Mouse (Mus musculus): ENCODE data around the gene Aire.
"Not testable (repeated sequence)": the region's sequence is repeated elsewhere in the genome, so short reads cannot be mapped to it uniquely, and the experiment has no call there.

The Aire gene

DNA sequence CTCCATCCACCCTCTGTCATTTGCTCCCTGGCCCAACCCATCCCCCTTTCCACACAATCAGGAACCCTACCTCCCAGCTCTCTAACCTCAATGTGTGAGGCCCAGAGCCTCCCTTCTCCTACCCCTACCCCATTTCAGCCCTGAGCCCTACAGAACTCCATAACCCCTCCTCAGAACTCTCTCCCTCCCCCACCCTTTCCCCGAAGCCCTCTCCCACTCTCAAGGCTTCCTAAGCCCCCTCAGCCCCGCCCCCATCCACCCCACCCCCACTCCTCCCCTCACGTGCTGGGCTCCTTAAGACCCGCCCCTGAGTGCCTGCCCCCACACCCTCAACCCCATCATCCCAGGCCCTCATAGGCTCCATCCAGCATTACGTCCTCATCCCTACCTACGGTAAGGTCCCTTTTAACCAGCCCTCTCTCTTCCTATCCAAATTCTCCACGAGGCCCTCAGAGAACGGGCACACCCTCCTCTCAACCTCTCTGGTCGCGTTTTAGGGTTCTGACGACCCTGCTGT is 6.2 kb upstream of the Aire start:
- DNase-seq (ENCODE audit: low read depth, low spot score) = no peak

DNA sequence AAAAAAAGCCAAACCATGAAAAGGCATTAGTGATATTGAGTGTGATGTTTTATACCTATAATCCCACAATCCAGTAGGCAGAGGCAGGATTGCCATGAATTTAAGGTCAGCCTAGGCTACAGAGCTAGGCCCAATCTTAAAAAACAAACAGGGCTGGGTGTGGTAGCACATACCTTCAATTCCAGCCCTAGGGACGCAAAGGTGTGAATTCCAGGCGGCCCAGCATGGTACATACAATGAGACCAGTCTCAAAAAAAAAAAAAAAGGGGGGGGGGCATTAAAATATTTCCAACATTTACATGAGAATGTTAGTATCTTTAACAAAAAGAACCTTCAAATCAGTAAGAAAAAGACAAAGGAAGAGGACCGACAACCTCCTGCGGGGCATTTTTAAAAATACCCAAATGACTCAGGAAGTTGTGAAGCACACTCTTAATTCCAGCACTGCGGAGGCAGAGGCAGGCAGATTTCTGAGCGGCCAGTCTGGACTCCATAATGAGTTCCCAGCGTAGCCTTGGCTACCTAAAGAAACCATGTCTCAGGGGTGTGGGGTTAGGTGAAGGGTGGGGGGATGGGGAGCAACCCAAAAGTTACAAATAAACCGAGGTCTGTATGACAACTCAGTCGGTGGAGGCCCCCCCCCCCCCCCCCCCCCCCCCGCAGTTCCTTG is 4.8 kb upstream of the Aire start:
- no peak for DNase-seq (ENCODE audit: low read depth, low spot score)

DNA sequence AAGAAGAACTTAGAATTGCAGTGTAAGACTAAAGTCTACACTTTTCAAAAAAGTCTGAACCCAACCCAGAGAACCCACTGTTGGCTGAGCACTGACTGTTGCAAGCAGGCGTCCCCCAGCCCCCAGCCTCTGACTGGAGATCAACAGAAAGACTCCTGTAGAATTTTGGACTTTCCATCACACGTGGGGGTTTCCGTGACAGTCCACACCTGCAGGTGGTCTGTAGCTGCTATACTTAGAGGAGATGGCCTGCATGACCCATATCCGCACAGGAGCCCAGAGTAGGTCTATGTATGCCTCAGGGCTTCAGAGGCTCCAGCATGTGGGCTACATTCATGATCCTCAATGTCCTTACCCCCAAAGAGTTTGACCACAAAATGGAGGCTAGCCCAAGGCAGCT is 3.0 kb upstream of the Aire start:
- DNase-seq (ENCODE audit: low read depth, low spot score) = no peak

DNA sequence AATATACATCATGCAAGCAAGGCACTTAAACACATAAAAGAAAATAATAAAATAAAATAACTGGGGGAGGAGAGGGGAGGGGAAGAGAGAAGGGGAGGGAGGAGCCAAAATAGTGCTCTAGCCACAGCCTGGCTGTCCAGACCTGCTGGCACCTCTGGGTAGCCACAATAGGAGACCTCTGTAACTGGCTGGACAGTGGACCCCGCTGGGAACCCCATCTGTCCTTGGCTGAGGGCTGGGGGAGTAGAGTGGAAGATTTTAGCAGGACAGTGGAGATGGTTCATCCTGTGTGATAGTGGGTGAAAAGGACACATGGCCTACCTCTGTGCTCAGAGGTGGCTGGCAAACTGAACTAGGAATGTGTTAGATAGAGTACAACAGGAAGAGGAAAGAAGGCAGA is 1.1 kb upstream of the Aire start:
- no peak for DNase-seq (ENCODE audit: low read depth, low spot score)

DNA sequence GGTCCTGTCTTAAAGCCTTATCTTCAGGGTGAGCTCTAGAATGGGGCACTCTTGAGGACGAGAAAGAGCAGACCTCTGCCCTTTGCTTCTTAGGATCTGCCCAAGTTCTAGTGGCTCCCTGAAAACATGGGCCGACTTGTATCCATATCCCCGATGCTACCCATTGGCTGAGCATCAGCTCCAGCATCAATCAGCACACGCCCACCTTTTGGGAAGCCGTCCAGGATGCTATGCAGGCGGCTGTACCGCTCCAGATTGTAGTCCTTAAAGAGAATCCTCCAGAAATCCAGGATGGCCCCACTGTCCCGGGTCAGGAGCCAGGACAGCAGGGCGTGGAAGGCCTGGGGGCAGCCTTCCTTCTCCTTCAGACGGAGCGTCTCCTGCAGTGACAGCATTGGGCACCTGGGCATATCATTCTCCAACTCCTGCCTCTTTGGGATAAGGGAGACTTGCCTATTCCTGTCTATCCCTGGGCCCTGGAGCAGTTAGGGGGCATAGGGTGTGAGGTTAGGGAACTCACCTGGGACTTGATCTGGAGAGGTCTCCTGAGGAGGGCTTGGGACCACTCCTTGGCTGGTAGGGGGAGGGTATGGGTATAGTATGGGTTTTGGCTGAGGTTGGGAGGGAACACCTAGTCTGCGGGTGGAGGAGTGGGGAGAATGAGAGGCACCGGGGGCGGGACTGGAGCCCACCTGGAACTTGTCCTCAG is 559 bp downstream of the Aire start:
- DNase-seq (ENCODE audit: low read depth, low spot score) = no peak

DNA sequence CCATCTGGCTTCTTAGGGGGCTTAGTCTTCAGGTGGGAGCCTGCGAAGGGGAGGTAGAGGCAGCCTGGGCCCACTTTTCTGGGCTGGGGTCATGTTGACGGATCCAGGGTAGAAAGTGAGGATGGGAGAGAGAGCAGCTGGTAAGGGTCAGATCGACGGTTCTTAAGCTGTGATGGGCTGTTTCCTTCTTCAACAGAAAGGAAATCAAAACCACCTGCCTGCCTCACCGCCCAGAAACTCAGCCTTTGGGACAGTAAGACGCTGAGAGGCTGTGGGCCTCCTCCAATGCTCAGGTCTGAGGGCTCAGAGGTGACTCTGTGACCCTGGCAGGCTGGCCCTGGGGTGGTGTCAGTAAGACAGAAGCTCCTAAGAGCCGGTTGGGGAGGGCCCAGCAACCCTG is 1.3 kb downstream of the Aire start:
- DNase-seq (ENCODE audit: low read depth, low spot score) = no peak

DNA sequence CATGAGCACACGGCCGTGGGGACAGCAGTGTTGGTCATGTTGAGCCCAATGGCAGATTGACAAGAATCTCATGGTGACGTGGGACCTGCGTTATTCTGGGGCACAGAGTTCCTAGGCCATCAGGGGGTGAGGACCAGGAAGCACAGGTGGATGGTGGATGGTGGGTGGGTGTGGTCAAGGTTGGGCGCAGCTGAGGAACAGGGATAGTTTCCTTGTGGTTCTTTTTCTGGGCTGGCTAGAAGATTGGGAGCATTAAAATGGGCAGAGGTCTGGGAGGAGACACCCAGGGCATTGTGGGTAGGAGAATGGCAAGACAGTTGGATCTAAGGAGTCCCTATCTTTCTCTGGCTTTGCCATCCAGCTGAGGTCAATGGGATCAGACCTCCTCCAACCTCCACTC is 1.8 kb downstream of the Aire start, which contains the start of gene Dnmt3l:
Dnmt3l (plus strand) TSS at position 301 of the 400 bp plus-strand sequence.
- DNase-seq (ENCODE audit: low read depth, low spot score) = no peak

DNA sequence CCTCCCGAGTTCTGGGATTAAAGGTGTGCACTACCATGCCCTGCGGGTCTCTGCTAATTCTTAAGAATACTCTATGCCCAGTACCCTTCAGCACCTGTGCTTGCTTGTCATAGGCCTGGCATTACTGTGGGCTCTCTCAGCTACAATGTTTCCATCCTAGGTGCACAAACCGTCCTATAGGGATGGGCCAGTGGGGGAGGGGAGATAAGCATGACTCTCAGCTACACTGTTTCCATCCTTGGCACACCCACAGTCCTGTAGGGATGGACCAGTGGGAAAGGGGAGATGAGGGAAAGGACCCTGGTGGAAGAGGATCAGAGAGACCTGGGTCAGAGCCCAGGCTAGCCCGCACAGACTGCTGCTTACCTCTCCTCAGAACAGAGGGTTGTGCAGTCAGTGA is 6.3 kb downstream of the Aire start:
- no peak for DNase-seq (ENCODE audit: low read depth, low spot score)

DNA sequence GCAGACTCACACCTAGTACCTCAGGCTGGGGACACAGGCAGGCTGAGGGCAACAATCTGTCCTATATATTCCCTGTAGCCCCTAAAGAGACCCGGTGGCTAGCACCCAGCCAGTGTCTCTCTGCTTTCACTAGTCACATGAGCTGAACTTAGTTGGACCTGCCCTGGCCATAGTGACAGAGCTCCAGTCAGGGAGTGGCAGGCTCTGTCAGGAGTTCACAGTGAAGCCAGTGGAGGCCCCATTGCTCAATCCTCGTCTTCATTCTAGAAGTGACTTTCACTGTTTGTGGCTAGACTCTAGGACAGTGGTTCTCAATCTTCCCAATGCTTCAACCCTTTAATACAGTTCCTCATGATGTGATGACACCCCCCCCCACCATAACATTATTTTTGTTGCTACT is 11.4 kb downstream of the Aire start:
- DNase-seq (ENCODE audit: low read depth, low spot score) = no peak

DNA sequence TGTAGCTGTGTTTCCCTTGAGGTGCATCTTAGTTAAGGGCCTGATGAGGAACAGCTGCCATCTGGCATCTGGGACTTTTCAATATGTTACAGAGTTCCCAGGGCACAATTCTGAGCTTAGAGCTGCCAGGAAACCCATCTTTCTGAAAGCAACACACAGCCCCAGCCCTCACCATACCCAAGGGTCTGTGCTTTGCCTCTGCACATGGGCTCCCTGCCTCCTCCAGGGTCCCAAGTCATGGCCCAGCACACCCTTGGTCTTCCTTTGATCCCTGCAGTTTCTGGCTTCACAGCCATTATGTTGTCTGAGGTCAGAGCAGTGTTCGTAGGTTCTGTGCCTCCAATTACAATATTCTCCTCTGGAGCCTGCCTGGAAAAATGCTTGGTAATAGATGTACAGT is 14.3 kb downstream of the Aire start:
- DNase-seq (ENCODE audit: low read depth, low spot score) = no peak

DNA sequence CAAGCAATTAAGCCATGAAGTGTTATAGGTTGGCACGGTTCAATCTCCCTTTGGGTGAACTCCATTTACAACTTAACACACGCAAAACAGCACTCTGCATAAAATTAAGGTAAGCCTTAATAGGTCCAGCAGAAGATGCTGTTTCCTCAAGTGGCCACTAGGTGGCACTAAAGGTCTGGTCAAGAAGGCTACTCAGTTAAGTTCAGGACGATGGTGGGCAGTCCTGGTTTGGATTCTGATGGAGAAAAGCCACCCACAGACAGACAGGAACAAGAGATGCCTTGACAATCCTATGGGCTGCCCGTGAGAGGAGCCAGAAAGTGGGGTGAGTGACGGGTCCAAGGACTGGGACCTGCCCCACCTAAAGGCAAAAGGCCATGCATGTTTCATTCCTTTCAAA is 15.3 kb downstream of the Aire start:
- DNase-seq (ENCODE audit: low read depth, low spot score) = no peak

DNA sequence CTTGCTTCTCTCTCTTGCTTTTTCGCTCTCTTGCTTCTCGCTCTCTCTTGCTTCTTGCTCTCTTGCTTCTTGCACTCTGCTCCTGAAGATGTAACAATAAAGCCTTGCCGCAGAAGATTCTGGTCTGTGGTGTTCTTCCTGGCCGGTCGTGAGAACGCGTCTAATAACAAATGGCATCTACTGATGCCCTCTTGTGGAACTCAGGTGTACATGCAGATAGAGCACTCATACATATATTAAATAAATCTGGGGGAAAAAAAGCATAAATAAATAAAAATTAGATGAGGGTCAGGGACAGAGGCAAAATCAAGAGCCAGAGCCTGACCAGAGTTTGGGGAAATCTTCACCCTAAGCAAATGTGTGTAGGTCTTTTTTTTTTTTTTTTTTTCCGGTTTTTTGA is 18.0 kb downstream of the Aire start:
- not testable (repeated sequence) for DNase-seq (ENCODE audit: low read depth, low spot score)

DNA sequence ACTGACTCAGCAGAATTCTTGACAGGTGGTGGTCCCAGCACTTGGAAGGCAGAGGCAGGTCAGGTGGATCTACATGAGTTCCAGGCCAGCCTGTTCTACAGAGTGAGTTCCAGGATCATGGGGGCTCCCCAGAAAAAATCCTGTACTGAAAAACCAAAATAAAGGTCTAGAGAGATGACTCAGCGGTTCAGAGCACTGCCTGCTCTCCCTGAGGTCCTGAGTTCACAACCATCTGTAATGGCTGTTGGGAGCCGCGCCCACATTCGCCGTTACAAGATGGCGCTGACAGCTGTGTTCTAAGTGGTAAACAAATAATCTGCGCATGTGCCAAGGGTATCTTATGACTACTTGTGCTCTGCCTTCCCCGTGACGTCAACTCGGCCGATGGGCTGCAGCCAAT is 23.4 kb downstream of the Aire start:
- not testable (repeated sequence) for DNase-seq (ENCODE audit: low read depth, low spot score)

DNA sequence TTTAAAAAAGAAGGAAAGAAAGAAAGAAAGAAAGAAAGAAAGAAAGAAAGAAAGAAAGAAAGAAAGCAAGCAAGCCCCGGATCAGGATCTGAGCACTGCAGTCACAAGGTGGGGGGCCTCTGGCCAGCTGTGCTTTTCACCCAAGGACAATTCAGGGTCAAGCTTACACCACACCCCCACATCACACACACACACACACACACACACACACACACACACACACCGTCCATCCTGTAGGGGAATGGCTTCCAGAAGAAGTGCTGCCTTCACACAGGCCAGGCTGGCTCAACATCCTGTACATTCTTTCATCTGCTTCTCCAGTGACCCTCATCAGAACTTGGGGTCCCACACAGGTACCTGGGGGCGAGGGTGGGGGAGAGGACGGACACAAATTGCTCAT is 24.1 kb downstream of the Aire start:
- no peak for DNase-seq (ENCODE audit: low read depth, low spot score)

DNA sequence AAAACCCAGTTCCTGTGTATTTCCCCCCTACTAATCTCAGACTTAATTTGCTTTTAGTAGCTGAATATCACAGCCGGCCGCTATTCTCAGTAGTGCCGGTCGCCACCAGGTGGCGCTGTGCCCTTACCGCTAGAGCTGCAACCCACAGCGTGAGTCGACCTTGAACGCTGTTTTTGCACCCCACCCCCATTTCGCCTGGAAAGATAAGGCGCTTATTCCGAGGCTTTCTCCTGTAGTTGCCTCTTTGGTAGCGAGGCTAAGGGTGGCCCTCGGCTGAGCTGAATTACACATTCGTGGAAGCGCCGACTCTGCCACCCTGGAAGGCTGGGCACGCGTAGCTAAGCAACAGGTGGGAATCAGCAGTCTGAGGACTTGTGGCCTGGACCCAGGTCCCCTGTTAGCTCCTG is 24.6 kb downstream of the Aire start:
- peak; percentile 76 for DNase-seq (ENCODE audit: low read depth, low spot score)

DNA sequence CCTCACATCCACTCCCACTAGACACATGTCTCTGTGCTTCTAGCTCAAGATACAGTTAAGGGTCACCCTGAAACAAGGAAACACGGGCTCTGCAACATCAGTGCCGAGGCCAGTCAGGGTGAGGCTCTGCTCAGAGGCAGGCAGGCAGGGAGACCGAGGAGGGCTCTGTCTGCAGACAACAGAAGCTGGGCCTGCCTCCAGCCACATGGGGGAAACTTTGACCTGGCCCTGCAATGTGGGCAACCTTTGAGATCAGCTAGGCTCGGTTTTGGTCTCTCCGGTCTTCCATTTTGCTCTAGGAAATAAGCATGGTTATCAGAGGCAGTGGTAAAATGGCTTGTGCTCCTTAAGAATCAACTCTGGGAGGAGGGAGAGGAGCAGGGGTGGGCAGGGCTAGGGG is 27.0 kb downstream of the Aire start:
- no peak for DNase-seq (ENCODE audit: low read depth, low spot score)

DNA sequence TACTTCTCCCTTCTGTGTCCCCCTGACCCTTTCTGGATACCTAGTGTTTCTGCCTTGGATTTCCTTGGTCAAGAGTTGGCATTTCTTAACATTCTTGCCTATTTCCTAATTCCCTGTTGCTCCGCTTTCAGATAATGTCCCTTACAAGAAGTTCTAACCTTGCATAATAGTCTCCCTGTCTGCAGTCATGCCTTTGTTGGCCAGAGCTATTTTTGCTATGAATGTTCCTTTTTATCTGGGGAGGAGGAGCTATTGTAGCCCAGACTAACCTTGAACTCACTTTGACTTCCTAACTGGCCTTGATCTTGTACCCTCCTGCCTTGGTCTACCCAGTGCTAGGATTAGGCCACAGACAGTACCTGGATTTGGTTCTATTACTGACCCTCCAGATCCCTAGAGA is 27.9 kb downstream of the Aire start:
- no peak for DNase-seq (ENCODE audit: low read depth, low spot score)

DNA sequence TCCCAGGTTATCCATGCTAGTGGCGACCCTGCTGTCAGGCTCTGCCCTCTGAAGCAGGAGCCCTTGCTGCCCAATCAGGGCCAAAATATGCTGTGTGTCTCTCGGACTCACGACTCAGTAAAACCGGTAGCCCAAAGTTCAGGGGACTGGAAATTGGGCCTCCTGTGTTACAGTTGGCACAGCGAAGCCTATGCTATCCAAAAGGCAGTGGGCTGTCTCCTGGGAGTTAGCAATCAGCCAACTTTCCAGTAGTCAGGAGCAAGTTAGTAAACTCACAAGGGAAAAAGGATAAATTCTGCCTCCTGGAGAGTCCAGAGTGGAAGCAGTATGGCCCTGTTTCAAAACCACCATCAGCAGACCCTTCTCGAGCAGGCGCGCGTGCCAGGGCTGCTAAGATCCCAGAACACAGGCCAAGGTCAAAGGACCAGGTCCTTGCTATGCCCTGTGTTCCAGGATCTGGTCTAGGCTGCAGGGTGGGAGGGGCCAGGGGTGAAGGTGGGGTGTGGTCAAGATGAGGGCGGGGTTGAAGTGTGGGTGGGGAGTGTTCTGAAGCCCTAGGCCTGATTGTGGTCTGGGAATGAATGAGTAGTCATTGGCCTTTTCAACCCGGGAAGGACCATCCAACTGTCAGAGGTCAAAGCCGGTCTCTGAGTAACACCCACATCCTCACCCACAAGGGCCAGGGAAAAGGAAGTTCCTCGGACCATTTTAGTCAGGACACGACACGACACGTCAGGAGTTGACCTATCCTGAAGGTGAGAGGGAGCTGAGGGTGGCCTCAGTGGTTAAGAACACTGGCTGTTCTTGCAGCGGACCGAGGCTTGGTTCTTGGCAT is 30.5 kb downstream of the Aire start:
- DNase-seq (ENCODE audit: low read depth, low spot score) = no peak

DNA sequence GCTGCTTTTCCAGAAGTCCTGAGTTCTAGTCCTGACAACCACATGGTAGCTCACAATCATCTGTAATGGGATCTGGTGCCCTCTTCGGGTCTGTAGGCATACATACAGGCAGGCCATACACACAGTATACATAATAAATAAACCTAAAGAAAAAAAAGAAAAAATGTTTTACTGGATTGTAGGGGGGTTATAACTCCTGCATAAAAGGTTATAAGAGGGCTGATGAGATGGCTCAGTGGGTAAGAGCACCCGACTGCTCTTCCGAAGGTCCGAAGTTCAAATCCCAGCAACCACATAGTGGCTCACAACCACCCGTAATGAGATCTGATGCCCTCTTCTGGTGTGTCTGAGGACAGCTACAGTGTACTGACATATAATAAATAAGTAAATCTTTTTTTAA is 32.3 kb downstream of the Aire start:
- not testable (repeated sequence) for DNase-seq (ENCODE audit: low read depth, low spot score)

DNA sequence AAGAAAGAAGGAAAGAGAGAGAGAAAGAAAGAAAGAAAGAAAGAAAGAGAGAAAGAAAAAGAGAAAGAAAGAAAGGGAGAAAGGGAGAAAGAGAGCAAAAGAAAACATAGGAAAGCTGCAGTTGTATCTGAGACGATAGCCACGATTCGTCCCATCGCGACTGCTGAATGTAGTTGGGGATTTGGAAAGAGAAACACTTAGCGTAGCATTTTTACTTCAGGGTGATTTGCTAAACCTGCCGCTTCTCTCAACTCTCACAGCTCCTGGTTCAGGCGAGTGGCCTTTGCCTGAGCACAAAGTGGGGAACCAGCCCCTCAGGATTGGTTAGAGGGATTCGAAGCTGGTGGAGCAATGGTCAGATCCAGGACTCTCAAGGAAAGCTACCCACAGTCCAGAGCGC is 33.1 kb downstream of the Aire start:
- DNase-seq (ENCODE audit: low read depth, low spot score) = no peak

DNA sequence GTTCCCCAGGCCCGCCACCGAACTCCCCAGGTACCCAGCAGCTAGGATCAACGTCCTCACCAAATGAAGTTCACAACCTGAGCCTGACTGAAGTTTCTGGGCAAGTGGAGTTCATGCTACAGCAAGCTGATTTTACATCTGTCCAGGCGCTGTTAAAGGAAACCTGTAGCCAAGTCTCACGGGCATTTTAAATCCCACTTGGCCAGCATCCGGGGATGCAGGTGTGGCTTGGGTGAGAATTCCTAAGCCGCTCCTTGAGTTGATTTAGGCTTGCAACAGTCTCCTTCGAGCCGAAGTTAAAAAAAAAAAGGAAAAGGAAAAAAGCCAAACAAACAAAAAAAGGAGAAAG is 33.5 kb downstream of the Aire start, which contains the start of gene Pfkl:
Pfkl (minus strand) TSS at position 139 of the 349 bp plus-strand sequence.
- DNase-seq (ENCODE audit: low read depth, low spot score) = no peak

DNA sequence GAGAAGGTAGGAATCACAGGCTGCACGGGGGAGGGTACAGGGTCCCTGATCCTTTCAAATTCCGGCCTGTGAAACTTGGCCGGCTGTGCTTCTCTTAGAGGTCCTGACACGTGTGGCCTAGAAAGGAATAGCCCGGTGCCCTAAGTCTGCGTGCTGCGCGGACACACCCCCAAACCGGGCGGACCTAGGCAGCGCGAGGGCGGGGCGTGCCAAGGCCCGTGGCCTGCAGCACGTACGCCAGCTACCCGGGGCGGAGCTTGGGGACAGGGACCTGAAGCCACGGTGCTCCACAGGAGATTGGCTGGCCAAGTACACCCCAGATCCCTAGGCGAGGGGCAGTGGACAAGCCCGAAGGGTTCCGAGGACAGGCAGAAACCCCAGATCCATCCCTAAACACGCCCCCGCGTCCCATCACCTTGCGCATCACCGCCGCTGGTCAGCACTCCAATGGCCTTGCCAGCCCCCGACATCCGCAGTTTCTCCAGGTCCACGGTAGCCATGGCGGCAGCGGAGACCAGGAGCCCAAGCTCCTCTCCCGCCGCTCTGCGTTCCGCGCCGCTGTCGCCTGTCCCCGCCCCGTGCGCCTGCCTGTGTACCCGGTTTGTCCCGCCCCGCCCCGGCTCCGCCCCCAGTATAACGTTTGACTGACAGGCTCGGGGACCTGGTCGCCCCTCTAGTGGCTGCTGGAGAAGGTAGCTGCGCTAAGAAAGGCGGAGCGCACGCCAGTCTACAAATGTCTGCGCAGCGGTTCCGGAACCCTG is 34.0 kb downstream of the Aire start:
- DNase-seq (ENCODE audit: low read depth, low spot score) = peak; percentile 88

Data from c-Kit-negative CD71-positive TER-119-positive erythroid progenitor cells, embryonic 14.5 days (primary cell).